Mouse (Mus musculus) frontal cortex, adult (tissue): ENCODE results near the gene Ifnb1.

Source experiments
- ATAC-seq: cut with Nextera tagmentation; 2 replicates; pipeline ENCODE4 v1.9.2; 2017; ENCODE audit warnings: mild to moderate bottlenecking, moderate library complexity, mixed read lengths; ENCODE audit not compliant: low TSS enrichment

The Ifnb1 gene

GRCm38 (mm10) chr4:88501247-88501646 lies 21.3 kb downstream of the Ifnb1 start:
- ATAC-seq = no peak

- ATAC-seq = no peak
Observed at GRCm38 (mm10) chr4:88496321-88497018, 26.1 kb downstream of the Ifnb1 start.

GRCm38 (mm10) chr4:88489622-88490021 lies 33.0 kb downstream of the Ifnb1 start:
- ATAC-seq = no peak

DNA sequence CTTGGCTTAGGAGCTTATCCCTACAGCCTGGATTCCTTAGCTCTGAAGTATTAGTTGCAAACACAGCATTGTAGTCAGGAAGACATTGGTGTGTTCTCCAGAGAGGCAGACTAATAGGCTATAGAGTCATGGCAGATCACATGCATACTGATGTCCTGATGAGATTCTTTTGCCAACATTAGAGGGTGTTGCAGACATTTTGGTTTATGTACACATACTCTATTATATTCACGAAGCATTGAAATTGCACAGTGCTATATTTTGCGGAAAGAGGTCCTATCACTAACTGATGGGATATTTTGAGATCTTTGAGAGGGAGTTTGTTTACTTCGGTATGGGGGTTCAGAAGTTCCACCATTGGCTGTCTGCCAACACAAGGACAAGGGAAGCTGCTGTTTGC lies 34.5 kb downstream of the Ifnb1 start:
- ATAC-seq = no peak

DNA sequence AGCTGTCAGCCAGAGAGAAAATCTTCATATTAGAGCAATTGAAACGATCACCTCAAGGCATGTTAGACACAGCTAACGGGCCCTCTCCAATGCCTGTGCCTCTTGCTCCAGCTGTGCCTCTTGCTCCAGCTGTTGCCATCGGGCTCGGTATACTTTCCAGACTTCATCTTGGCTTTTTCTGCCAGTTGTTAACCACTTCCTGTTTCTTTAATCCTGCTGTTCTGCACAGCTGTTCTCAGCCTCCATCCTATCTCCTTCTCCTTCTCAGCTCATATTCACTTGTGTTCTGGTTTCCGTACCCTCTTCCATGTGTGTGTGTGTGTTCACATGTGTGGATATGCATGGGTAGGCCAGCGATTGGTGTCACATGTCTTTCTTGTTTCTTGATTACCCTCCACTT lies 42.4 kb downstream of the Ifnb1 start:
- ATAC-seq = no peak

GRCm38 (mm10) chr4:88478809-88479186 lies 43.8 kb downstream of the Ifnb1 start:
- no peak for ATAC-seq

GRCm38 (mm10) chr4:88478177-88478808 lies 44.3 kb downstream of the Ifnb1 start:
- ATAC-seq = no peak

- peak; percentile 74 for ATAC-seq
Observed at GRCm38 (mm10) chr4:88476511-88477210, 45.9 kb downstream of the Ifnb1 start.

GRCm38 (mm10) chr4:88476084-88476483 lies 46.5 kb downstream of the Ifnb1 start:
- peak; percentile 96 for ATAC-seq
